Mouse (Mus musculus) bone marrow macrophage, adult 2 months (primary cell): ENCODE results near the gene Macrod2.

Experiments
- CTCF ChIP-seq: IDR thresholded peaks from 2 replicates; pipeline ENCODE4 v1.5.1; 2012; ENCODE audit warnings: low read depth, mild to moderate bottlenecking, low read length, moderate library complexity
- POLR2A ChIP-seq: IDR thresholded peaks from 2 replicates; pipeline ENCODE4 v1.6.1; 2012; ENCODE audit warnings: mild to moderate bottlenecking, low read depth, low read length, borderline replicate concordance

GRCm38 (mm10) chr2:142434731-142435130 lies 2039.6 kb downstream of the Macrod2 start:
- TF ChIP-seq POLR2A (no peak), CTCF (no peak)
